Mouse (Mus musculus) erythroblast, adult 5-6 weeks (primary cell): ENCODE results near the gene Rcan3. TPM values are rescaled to one million over a fixed set of nuclear protein-coding genes. Genes with fewer than 3 reads are reported as not detected.

Source experiments
- ATAC-seq: replicated peaks from 2 replicates; pipeline ENCODE4 v1.8.0; 2016; ENCODE audit warnings: moderate number of reproducible peaks, mild to moderate bottlenecking, moderate TSS enrichment, inconsistent platforms; ENCODE audit not compliant: poor library complexity, low FRiP score, severe bottlenecking
- total RNA-seq, 2 experiments: library from RNA; stranded (forward) in 1 of 2; stranded (reverse) in 1 of 2; fragments of 150-400 nt in 1 of 2; fragments of 200-764, 138-1000 nt in 1 of 2; gene quantifications; 2 replicates each; pipeline versions ENCODE4 v1.2.3 to v1.2.4; 2015 to 2017; ENCODE audit warnings: low replicate concordance in 2 of 2

Rcan3 gene
- total RNA-seq, 2 experiments from 2014 or later = 4.1 to 5.0 TPM

DNA sequence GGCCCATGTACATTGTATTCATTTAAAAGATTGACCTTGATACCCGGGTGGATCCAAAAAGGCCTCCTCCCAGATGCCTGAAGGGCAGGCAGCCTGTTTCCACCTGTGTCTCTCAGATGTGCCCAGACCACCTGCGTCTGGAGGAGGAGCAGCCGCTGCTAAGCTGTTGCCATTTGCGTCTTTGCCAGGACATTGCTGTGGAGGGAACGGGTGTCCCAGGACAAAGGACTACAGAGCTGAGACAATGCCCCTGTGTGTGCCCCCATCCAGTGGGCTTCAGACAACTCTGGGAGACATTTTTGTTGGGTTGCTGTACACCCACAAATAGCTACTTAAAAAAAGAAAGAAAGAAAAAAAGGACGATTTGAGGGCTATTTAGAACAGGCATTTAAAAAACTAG, 70.8 kb downstream of the Rcan3 start:
- ATAC-seq = no peak

Other genes starting within 250 kb of the Rcan3 start
- 24.6 and 29.9 TPM in 2 replicates for gene Clic4, start 161.0 kb downstream of the Rcan3 start, total RNA-seq (2015; ENCODE audit: low replicate concordance)
- 35.4 and 44.6 TPM in 2 replicates for gene Clic4, start 161.0 kb downstream of the Rcan3 start, total RNA-seq (2017; ENCODE audit: low replicate concordance)
- 63.4 and 116 TPM in 2 replicates for gene Srrm1, start 80.5 kb downstream of the Rcan3 start, total RNA-seq (2015; ENCODE audit: low replicate concordance)
- gene Srrm1, start 80.5 kb downstream of the Rcan3 start, total RNA-seq (2017; ENCODE audit: low replicate concordance) = 91.7 and 120 TPM in 2 replicates
- gene Ncmap, start 35.6 kb downstream of the Rcan3 start, total RNA-seq (2015; ENCODE audit: low replicate concordance) = not detected in 2 replicates
- not detected in 2 replicates for gene Ncmap, start 35.6 kb downstream of the Rcan3 start, total RNA-seq (2017; ENCODE audit: low replicate concordance)
- gene Stpg1, start 60.9 kb upstream of the Rcan3 start, total RNA-seq (2015; ENCODE audit: low replicate concordance) = not detected in 2 replicates
- gene Stpg1, start 60.9 kb upstream of the Rcan3 start, total RNA-seq (2017; ENCODE audit: low replicate concordance) = not detected in 2 replicates
- gene Nipal3, start 61.2 kb upstream of the Rcan3 start, total RNA-seq (2015; ENCODE audit: low replicate concordance) = 33.9 and 40.3 TPM in 2 replicates
- gene Nipal3, start 61.2 kb upstream of the Rcan3 start, total RNA-seq (2017; ENCODE audit: low replicate concordance) = 64.3 and 130 TPM in 2 replicates
- gene Grhl3, start 139.8 kb upstream of the Rcan3 start, total RNA-seq (2015; ENCODE audit: low replicate concordance) = not detected in 2 replicates
- not detected in 2 replicates for gene Grhl3, start 139.8 kb upstream of the Rcan3 start, total RNA-seq (2017; ENCODE audit: low replicate concordance)